Mouse (Mus musculus) c-Kit-positive CD71-positive TER-119-positive erythroid progenitor cells, embryonic 14.5 days (primary cell): ENCODE results near the gene Dtx2.
"Not testable (repeated sequence)": the region's sequence is repeated elsewhere in the genome, so short reads cannot be mapped to it uniquely, and the experiment has no call there.

Experiments used
- DNase-seq: peaks from one replicate; pipeline ENCODE4 v3.0.0-alpha.2; 2013; ENCODE audit warnings: low spot score

The Dtx2 gene

GRCm38 (mm10) chr5:136066404-136067148 lies 72.0 kb downstream of the Dtx2 start:
- DNase-seq = not testable (repeated sequence)

- no peak for DNase-seq
Observed at GRCm38 (mm10) chr5:136069411-136069810, 74.8 kb downstream of the Dtx2 start.

GRCm38 (mm10) chr5:136073051-136073450 lies 78.5 kb downstream of the Dtx2 start:
- DNase-seq = no peak

- DNase-seq = no peak
Observed at GRCm38 (mm10) chr5:136073526-136073925, 78.9 kb downstream of the Dtx2 start.

GRCm38 (mm10) chr5:136075076-136075475 lies 80.5 kb downstream of the Dtx2 start:
- no peak for DNase-seq

GRCm38 (mm10) chr5:136076284-136076683 lies 81.7 kb downstream of the Dtx2 start:
- DNase-seq = no peak

- no peak for DNase-seq
Observed at GRCm38 (mm10) chr5:136077001-136077550, 82.5 kb downstream of the Dtx2 start.

- no peak for DNase-seq
Observed at GRCm38 (mm10) chr5:136078136-136078535, 83.5 kb downstream of the Dtx2 start.

- DNase-seq = no peak
Observed at GRCm38 (mm10) chr5:136082345-136082744, 87.7 kb downstream of the Dtx2 start.
